Mouse (Mus musculus) gastrocnemius, adult 8-10 months (tissue): ENCODE results near the gene Kcnj10. TPM values are rescaled to one million over a fixed set of nuclear protein-coding genes. Genes with fewer than 3 reads are reported as not detected.

Experiments
- DNase-seq, 2 experiments: peaks; one replicate each; pipeline ENCODE4 v3.0.0; 2022; ENCODE audit warnings: low spot score in 2 of 2
- total RNA-seq, 4 experiments: library from RNA; stranded (reverse); gene quantifications; 2 replicates each; pipeline ENCODE4 v1.2.4; 2022

The Kcnj10 gene
- total RNA-seq, 4 experiments from 2014 or later: 0.04 to 0.05 TPM; not detected in 2

GRCm38 (mm10) chr1:172329616-172330015 is 11.4 kb upstream of the Kcnj10 start:
- DNase-seq: no peak

- DNase-seq: no peak
Measured at GRCm38 (mm10) chr1:172331422-172331947, 9.5 kb upstream of the Kcnj10 start.

- no peak for DNase-seq
Measured at GRCm38 (mm10) chr1:172332925-172333324, 8.1 kb upstream of the Kcnj10 start.

GRCm38 (mm10) chr1:172333512-172333911 is 7.5 kb upstream of the Kcnj10 start:
- DNase-seq: no peak

GRCm38 (mm10) chr1:172335804-172336203 is 5.2 kb upstream of the Kcnj10 start:
- no peak for DNase-seq

GRCm38 (mm10) chr1:172337411-172338185 is 3.4 kb upstream of the Kcnj10 start:
- no peak for DNase-seq

- DNase-seq: no peak
Measured at GRCm38 (mm10) chr1:172341386-172341785, 376 bp downstream of the Kcnj10 start.

- no peak for DNase-seq
Measured at GRCm38 (mm10) chr1:172342729-172343128, 1.7 kb downstream of the Kcnj10 start.

GRCm38 (mm10) chr1:172343914-172344313 is 2.9 kb downstream of the Kcnj10 start:
- no peak for DNase-seq

- DNase-seq: no peak
Measured at GRCm38 (mm10) chr1:172344820-172345219, 3.8 kb downstream of the Kcnj10 start.

- DNase-seq: no peak
Measured at GRCm38 (mm10) chr1:172346707-172347106, 5.7 kb downstream of the Kcnj10 start.

- no peak for DNase-seq
Measured at GRCm38 (mm10) chr1:172347382-172347781, 6.4 kb downstream of the Kcnj10 start.

GRCm38 (mm10) chr1:172349504-172349903 is 8.5 kb downstream of the Kcnj10 start:
- no peak for DNase-seq

GRCm38 (mm10) chr1:172349916-172350812 is 9.2 kb downstream of the Kcnj10 start:
- DNase-seq: no peak

GRCm38 (mm10) chr1:172352001-172352400 is 11.0 kb downstream of the Kcnj10 start:
- no peak for DNase-seq

- no peak for DNase-seq
Measured at GRCm38 (mm10) chr1:172352453-172352852, 11.4 kb downstream of the Kcnj10 start.

GRCm38 (mm10) chr1:172355336-172355735 is 14.3 kb downstream of the Kcnj10 start:
- DNase-seq: no peak

- DNase-seq: no peak
Measured at GRCm38 (mm10) chr1:172357550-172357949, 16.5 kb downstream of the Kcnj10 start.

GRCm38 (mm10) chr1:172358341-172358740 is 17.3 kb downstream of the Kcnj10 start:
- no peak for DNase-seq

- DNase-seq: no peak
Measured at GRCm38 (mm10) chr1:172364684-172365083, 23.7 kb downstream of the Kcnj10 start.

GRCm38 (mm10) chr1:172368768-172369418 is 27.9 kb downstream of the Kcnj10 start:
- DNase-seq: no peak
